Mouse (Mus musculus): ENCODE measurements around the gene Htatip2. TPM values are rescaled to one million over a fixed set of nuclear protein-coding genes. Genes with fewer than 3 reads are reported as not detected.

Htatip2 gene
- total and polyA plus RNA-seq, 3 experiments = 8.2 to 16.9 (median 13.3) TPM

DNA sequence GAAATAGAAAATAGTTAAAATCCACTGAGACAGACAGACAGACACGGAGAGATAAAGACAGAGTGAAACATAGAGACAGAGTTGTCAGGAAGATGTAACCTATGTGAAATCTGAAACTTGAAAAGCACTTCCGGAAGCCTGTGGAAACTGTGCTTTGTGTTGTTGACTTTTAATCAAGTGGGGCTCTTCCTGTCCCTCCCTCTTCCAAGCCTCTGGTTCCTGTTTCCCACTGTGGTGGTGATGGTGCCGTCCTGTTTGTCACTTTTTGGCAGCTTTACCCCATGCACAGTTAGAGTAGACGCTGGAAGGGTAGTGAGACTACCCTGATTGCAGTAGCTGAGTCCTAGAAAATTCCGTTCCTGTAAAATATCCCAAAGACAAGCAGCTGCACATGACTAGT lies 17.4 kb upstream of the Htatip2 start:
- no peaks in the 10 kb centered on the region for H3K79me2 ChIP-seq (replicated peaks; ENCODE audit: control insufficient read depth, insufficient read depth, low read length)
- intact Hi-C loops (cut with DNase I) = no loop called here
- no peaks in the 10 kb centered on the region for H3K36me3 ChIP-seq (ENCODE audit: control insufficient read depth, insufficient read depth, low read length)
- H3K27me3 ChIP-seq (ENCODE audit: control insufficient read depth, insufficient read depth, low read length) = no peaks in the 10 kb centered on the region
- no peak overlapping the region for H3K9ac ChIP-seq (ENCODE audit: low read depth, low read length)
- DNase-seq = no peak
- no peak overlapping the region for H3K27ac ChIP-seq
- no peak for TF ChIP-seq EP300 (IDR thresholded peaks at IDR 0.05; ENCODE audit: insufficient read depth, low read depth, low read length)
- no peak; the same call in 1 of the 2 replicates for TF ChIP-seq POLR2A (IDR thresholded peaks at IDR 0.05; ENCODE audit: insufficient read depth, low read depth, low read length)
- TF ChIP-seq CTCF (IDR thresholded peaks at IDR 0.05) = no peak
- H3K4me1 ChIP-seq (ENCODE audit: control insufficient read depth, insufficient read depth, low read length) = no peaks in the 10 kb centered on the region
- 14% methylated on average over 5 of the region's 5 CpGs for WGBS
- no peak overlapping the region for H3K4me3 ChIP-seq

DNA sequence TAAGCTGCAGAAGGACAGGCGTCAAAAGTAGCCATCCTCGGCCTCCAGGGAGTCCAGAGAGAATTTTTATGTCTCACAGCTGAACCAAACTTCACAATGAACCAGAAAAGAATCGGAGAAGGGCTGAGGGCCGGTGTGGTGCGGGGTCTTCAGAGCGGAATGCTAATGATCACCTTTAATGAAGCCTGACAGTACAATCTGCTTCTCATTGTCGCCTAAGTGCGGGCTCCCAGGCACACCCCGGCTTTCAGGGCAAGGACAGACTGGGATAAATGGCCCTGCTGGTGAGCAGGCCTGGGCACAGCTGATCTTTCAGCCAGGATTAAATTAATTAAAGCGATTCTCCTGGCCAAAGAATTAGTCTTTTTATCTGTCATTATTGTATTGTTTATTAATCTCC lies 17.0 kb upstream of the Htatip2 start:
- H3K36me3 ChIP-seq (ENCODE audit: control insufficient read depth, insufficient read depth, low read length) = no peaks in the 10 kb centered on the region
- no peak overlapping the region for H3K27ac ChIP-seq

DNA sequence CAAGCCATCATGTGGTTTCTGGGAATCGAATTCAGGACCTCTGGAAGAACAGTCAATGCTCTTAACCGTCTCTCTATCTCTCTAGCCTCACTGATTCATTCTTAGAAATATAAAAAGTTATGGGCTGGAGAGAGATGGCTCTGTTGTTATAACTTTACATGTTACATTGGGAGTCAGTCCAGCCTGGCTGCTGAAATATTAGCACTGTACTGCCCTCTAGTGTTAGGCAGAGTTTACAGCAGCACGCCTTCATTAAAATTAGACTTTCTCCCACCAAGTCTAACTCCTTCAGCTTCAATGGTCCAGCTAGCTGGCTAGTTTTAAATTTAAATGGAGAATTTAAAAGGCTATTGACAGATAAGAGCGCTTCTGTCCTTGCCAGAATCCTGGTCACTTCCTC lies 7.8 kb upstream of the Htatip2 start:
- H3K4me1 ChIP-seq (ENCODE audit: control insufficient read depth, insufficient read depth, low read length) = no peaks in the 10 kb centered on the region; the same call in 1 of the 2 replicates
- WGBS = 7% methylated on average over 4 of the region's 4 CpGs
- no peak for DNase-seq
- H3K9ac ChIP-seq (ENCODE audit: low read depth, low read length) = no peak overlapping the region
- no peaks in the 10 kb centered on the region for H3K79me2 ChIP-seq (replicated peaks; ENCODE audit: control insufficient read depth, insufficient read depth, low read length)
- TF ChIP-seq CTCF (IDR thresholded peaks at IDR 0.05) = peak; percentile 96
- TF ChIP-seq EP300 (IDR thresholded peaks at IDR 0.05; ENCODE audit: insufficient read depth, low read depth, low read length) = no peak
- no peak for TF ChIP-seq POLR2A (IDR thresholded peaks at IDR 0.05; ENCODE audit: insufficient read depth, low read depth, low read length)
- H3K27me3 ChIP-seq (ENCODE audit: control insufficient read depth, insufficient read depth, low read length) = no peaks in the 10 kb centered on the region
- no peak overlapping the region for H3K27ac ChIP-seq
- H3K4me3 ChIP-seq = no peak overlapping the region
- intact Hi-C loops (cut with DNase I) = loop anchor here (2.0 to 5.0 kb wide), 2 partner anchors 119 to 282 kb away; no protein-coding TSS in a partner anchor
- H3K36me3 ChIP-seq (ENCODE audit: control insufficient read depth, insufficient read depth, low read length) = no peaks in the 10 kb centered on the region

More for the DNA sequence above, 17.0 kb upstream of the Htatip2 start:
- DNase-seq = no peak
- 44% methylated on average over 10 of the region's 10 CpGs for WGBS
- intact Hi-C loops (cut with DNase I) = no loop called here
- no peak overlapping the region for H3K4me3 ChIP-seq
- no peak for TF ChIP-seq POLR2A (IDR thresholded peaks at IDR 0.05; ENCODE audit: insufficient read depth, low read depth, low read length)
- no peak for TF ChIP-seq CTCF (IDR thresholded peaks at IDR 0.05)
- TF ChIP-seq EP300 (IDR thresholded peaks at IDR 0.05; ENCODE audit: insufficient read depth, low read depth, low read length) = no peak
- H3K4me1 ChIP-seq (ENCODE audit: control insufficient read depth, insufficient read depth, low read length) = no peaks in the 10 kb centered on the region
- no peaks in the 10 kb centered on the region for H3K79me2 ChIP-seq (replicated peaks; ENCODE audit: control insufficient read depth, insufficient read depth, low read length)
- H3K27me3 ChIP-seq (ENCODE audit: control insufficient read depth, insufficient read depth, low read length) = no peaks in the 10 kb centered on the region
- H3K9ac ChIP-seq (ENCODE audit: low read depth, low read length) = no peak overlapping the region

DNA sequence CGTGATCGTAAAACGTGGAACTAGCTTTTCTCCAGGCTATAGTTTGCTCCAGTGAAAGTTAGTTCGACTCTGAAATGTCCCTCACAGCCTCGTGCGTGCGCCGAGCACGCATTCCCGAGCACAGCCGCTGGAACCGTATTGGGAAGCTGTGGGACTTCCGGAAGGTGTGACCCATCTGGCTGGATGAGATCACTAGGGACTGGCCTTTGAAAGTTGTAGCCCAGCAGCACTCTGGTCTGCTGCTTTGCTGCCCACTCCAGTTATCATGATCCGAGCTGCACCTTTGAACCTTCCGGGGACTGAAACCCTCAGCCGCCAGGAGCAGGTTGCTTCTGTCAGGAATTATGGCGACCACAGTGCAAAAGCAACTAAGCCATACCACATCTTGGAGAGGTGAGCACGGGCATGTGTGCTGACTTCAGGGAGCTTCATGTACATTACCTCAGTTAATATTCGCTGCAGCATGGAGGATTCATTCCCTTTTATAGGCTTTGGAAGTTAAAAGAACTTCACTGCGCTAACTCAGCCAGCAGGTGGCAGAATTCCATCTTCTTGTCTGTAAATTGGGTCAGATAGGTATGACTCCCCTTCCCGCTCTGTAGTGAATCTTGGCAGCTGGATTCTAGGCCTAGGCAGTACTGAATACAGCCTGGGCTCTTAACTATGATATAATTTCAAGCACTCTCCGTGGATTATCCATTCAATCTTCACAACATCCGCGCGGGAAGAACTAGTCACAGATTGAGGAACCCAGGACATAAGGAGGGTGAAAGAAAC lies 6.0 kb upstream of the Htatip2 start:
- WGBS = 25% methylated on average over 25 of the region's 25 CpGs
- H3K4me1 ChIP-seq (ENCODE audit: control insufficient read depth, insufficient read depth, low read length) = no peaks in the 10 kb centered on the region; the same call in 1 of the 2 replicates
- intact Hi-C loops (cut with DNase I) = loop anchor here (5.0 kb wide), 1 partner anchor 121 kb away; no protein-coding TSS in a partner anchor
- H3K27me3 ChIP-seq (ENCODE audit: control insufficient read depth, insufficient read depth, low read length) = no peaks in the 10 kb centered on the region
- DNase-seq = peak in 1 of 2 experiments; percentile 22
- no peaks in the 10 kb centered on the region for H3K36me3 ChIP-seq (ENCODE audit: control insufficient read depth, insufficient read depth, low read length)
- no peak overlapping the region for H3K4me3 ChIP-seq
- H3K79me2 ChIP-seq (replicated peaks; ENCODE audit: control insufficient read depth, insufficient read depth, low read length) = no peaks in the 10 kb centered on the region
- no peak overlapping the region for H3K9ac ChIP-seq (ENCODE audit: low read depth, low read length)
- TF ChIP-seq CTCF (IDR thresholded peaks at IDR 0.05) = peak; percentile 76
- TF ChIP-seq POLR2A (IDR thresholded peaks at IDR 0.05; ENCODE audit: insufficient read depth, low read depth, low read length) = no peak
- TF ChIP-seq EP300 (IDR thresholded peaks at IDR 0.05; ENCODE audit: insufficient read depth, low read depth, low read length) = no peak
- no peak overlapping the region for H3K27ac ChIP-seq

DNA sequence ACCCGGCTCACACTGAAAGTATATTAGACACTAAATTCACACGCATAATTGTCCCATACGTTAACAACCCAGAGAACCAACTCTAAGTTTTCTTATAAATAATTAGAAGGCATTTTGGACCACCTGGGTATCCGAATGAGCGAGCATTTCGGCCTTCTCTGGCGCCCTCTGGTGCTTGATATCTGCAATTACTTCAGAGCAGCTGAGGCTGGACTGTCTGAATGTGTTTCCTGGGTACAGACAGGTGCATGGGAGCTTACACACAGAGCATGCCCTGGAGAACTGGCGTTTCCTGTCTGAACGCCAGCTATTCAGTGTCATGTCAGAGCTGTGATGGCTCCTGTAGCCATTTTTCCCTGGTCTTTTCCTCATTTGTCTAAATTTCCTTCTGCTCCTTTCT lies 4.1 kb upstream of the Htatip2 start:
- peak; percentile 45 to 60 for DNase-seq
- Histone ChIP-seq H3K4me3 (no peak overlapping the region), H3K36me3 (ENCODE audit: control insufficient read depth, insufficient read depth, low read length) (no peaks in the 10 kb centered on the region), H3K27me3 (ENCODE audit: control insufficient read depth, insufficient read depth, low read length) (no peaks in the 10 kb centered on the region), H3K79me2 (replicated peaks; ENCODE audit: control insufficient read depth, insufficient read depth, low read length) (no peaks in the 10 kb centered on the region), H3K27ac (no peak overlapping the region), H3K4me1 (ENCODE audit: control insufficient read depth, insufficient read depth, low read length) (peaks cover 4% of the 10 kb centered on the region), H3K9ac (ENCODE audit: low read depth, low read length) (no peak overlapping the region)
- WGBS = 4% methylated on average over 9 of the region's 9 CpGs
- intact Hi-C loops (cut with DNase I) = loop anchor here (1.0 to 5.0 kb wide), 2 partner anchors 122 to 138 kb away; no protein-coding TSS in a partner anchor
- TF ChIP-seq EP300 (IDR thresholded peaks at IDR 0.05; ENCODE audit: insufficient read depth, low read depth, low read length) = 0 out of 2 replicates have a peak, but pooled peaks have one; percentile 23
- peak; percentile 97 for TF ChIP-seq CTCF (IDR thresholded peaks at IDR 0.05)
- TF ChIP-seq POLR2A (IDR thresholded peaks at IDR 0.05; ENCODE audit: insufficient read depth, low read depth, low read length) = no peak

DNA sequence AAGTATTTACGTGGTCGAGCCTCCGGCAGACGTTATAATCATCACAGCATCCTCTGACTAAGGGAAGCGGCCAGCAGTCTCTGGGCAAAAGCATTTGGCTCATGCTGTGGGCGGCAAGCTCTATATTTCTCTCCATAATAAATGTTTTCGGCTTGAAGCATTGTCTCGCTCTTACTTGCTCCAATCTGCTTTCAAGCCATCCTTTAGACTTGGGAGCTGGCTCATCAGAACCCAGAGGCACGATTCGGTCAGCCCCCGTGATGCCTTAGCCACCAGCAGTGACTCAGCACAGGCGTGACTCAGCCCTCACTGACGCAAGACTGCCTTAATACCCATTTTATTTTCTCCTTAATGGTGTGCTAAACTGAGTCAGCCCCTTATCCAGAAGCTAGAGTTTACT lies 3.7 kb downstream of the Htatip2 start:
- no peak for DNase-seq
- intact Hi-C loops (cut with DNase I) = no loop called here
- peaks cover 3% of the 10 kb centered on the region for H3K36me3 ChIP-seq (ENCODE audit: control insufficient read depth, insufficient read depth, low read length)
- H3K4me1 ChIP-seq (ENCODE audit: control insufficient read depth, insufficient read depth, low read length) = peaks cover 4% of the 10 kb centered on the region
- TF ChIP-seq POLR2A (IDR thresholded peaks at IDR 0.05; ENCODE audit: insufficient read depth, low read depth, low read length) = no peak
- TF ChIP-seq EP300 (IDR thresholded peaks at IDR 0.05; ENCODE audit: insufficient read depth, low read depth, low read length) = no peak
- TF ChIP-seq CTCF (IDR thresholded peaks at IDR 0.05) = no peak
- H3K27me3 ChIP-seq (ENCODE audit: control insufficient read depth, insufficient read depth, low read length) = no peaks in the 10 kb centered on the region
- H3K79me2 ChIP-seq (replicated peaks; ENCODE audit: control insufficient read depth, insufficient read depth, low read length) = no peaks in the 10 kb centered on the region
- no peak overlapping the region for H3K4me3 ChIP-seq
- WGBS = 76% methylated on average over 13 of the region's 13 CpGs
- H3K27ac ChIP-seq = no peak overlapping the region
- no peak overlapping the region for H3K9ac ChIP-seq (ENCODE audit: low read depth, low read length)

Data from heart, adult 2 months (tissue).